Mouse (Mus musculus) brain, embryonic 14.5 days (tissue): ENCODE measurements around the gene Dusp1.

ENCODE experiments used
- CTCF ChIP-seq: fragments of 200-500 bp; IDR thresholded peaks from 2 replicates; pipeline ENCODE4 v1.5.1; 2012; ENCODE audit warnings: inconsistent platforms, mild to moderate bottlenecking, moderate library complexity, borderline replicate concordance; ENCODE audit not compliant: insufficient read depth, insufficient read length; ENCODE audit errors: extremely low read depth
- POLR2A ChIP-seq: fragments of 200-500 bp; IDR thresholded peaks from 2 replicates; pipeline ENCODE4 v1.6.1; 2012; ENCODE audit warnings: mild to moderate bottlenecking, inconsistent platforms, borderline replicate concordance; ENCODE audit not compliant: poor library complexity, insufficient read depth, insufficient read length, severe bottlenecking; ENCODE audit errors: extremely low read depth

- TF ChIP-seq POLR2A (no peak), CTCF (no peak)
Measured at GRCm38 (mm10) chr17:26572265-26572664, 10.3 kb upstream of the Dusp1 start.
